ENCODE assay signal across 8 mouse cellular contexts in genomic region chr9:22051161-22051957, GRCm38 (mm10). TPM values are rescaled to one million over a fixed set of nuclear protein-coding genes. Genes with fewer than 3 reads are reported as not detected.
DNase-seq lines count a peak whose midpoint lies in the region; ATAC-seq and TF ChIP-seq lines count a peak whose summit lies in the region.

No protein-coding gene starts in this region.

- no peak for DNase-seq in kidney, adult 8-10 months
- peak; percentile 62 for DNase-seq in brain, embryonic 14.5 days (ENCODE audit: low read depth)
- no peak for DNase-seq in embryonic facial prominence, embryonic 11.5 days (ENCODE audit: low spot score)
- DNase-seq in right cerebral cortex, postnatal 10 days (ENCODE audit: low spot score in 2 of 2) = peak; percentile 69 to 71

- peak overlapping the region; percentile 44 for H3K4me3 ChIP-seq in kidney, embryonic 15.5 days (replicated peaks)
- H3K4me3 ChIP-seq in embryonic facial prominence, embryonic 11.5 days (ENCODE audit: low read depth, low read length) = peak overlapping the region; percentile 41
- peak overlapping the region; percentile 42 for H3K4me3 ChIP-seq in limb, embryonic 12.5 days (replicated peaks)

- H3K9ac ChIP-seq in kidney, embryonic 15.5 days = no peak overlapping the region
- H3K9ac ChIP-seq in embryonic facial prominence, embryonic 11.5 days (replicated peaks; ENCODE audit: low read length) = peak overlapping the region; percentile 53
- peak overlapping the region; percentile 31; the same call in 1 of the 2 replicates for H3K9ac ChIP-seq in limb, embryonic 12.5 days (replicated peaks)

- H3K27ac ChIP-seq in kidney, embryonic 15.5 days = no peak overlapping the region
- H3K27ac ChIP-seq in embryonic facial prominence, embryonic 11.5 days (replicated peaks; ENCODE audit: low read depth, low read length) = peak overlapping the region; percentile 20; the same call in 1 of the 2 replicates
- H3K27ac ChIP-seq in limb, embryonic 12.5 days = no peak overlapping the region

- no peak for ATAC-seq in kidney, embryonic 15.5 days (replicated peaks; ENCODE audit: low FRiP score)
- peak; percentile 10; the same call in 1 of the 2 replicates for ATAC-seq in embryonic facial prominence, embryonic 11.5 days (replicated peaks; ENCODE audit: insufficient number of reproducible peaks, low FRiP score, low TSS enrichment, low read depth)
- no peak; the same call in 1 of the 2 replicates for ATAC-seq in limb, embryonic 12.5 days (ENCODE audit: insufficient number of reproducible peaks, insufficient read depth, low FRiP score, low TSS enrichment, low read depth)
- no peak for ATAC-seq in megakaryocyte-erythroid progenitor cell, adult 5-6 weeks (replicated peaks; ENCODE audit: low FRiP score, low TSS enrichment, poor library complexity, severe bottlenecking)
- ATAC-seq in erythroid progenitor cell, adult 5-6 weeks (replicated peaks; ENCODE audit: low FRiP score, poor library complexity, severe bottlenecking) = no peak

- no peak for TF ChIP-seq POLR2A in brain, embryonic 14.5 days (IDR thresholded peaks at IDR 0.05; ENCODE audit: borderline replicate concordance, extremely low read depth, insufficient read depth, insufficient read length, poor library complexity, severe bottlenecking)

- TF ChIP-seq CTCF in brain, embryonic 14.5 days (IDR thresholded peaks at IDR 0.05; ENCODE audit: borderline replicate concordance, extremely low read depth, insufficient read depth, insufficient read length) = no peak

- H3K36me3 ChIP-seq in kidney, embryonic 15.5 days = no peaks in the 10 kb centered on the region
- H3K36me3 ChIP-seq in embryonic facial prominence, embryonic 11.5 days (replicated peaks; ENCODE audit: control insufficient read depth, insufficient read depth, low read depth, low read length) = no peaks in the 10 kb centered on the region
- no peaks in the 10 kb centered on the region for H3K36me3 ChIP-seq in limb, embryonic 12.5 days

- peak overlapping the region; percentile 74 for H3K4me2 ChIP-seq in kidney, embryonic 15.5 days
- peak overlapping the region; percentile 60 for H3K4me2 ChIP-seq in embryonic facial prominence, embryonic 11.5 days (ENCODE audit: low read depth, low read length)
- peak overlapping the region; percentile 66 for H3K4me2 ChIP-seq in limb, embryonic 12.5 days

- peaks cover 32% of the 10 kb centered on the region for H3K4me1 ChIP-seq in kidney, embryonic 15.5 days
- peaks cover 3% of the 10 kb centered on the region for H3K4me1 ChIP-seq in embryonic facial prominence, embryonic 11.5 days (ENCODE audit: control insufficient read depth, insufficient read depth, low read length)
- peaks cover 24% of the 10 kb centered on the region for H3K4me1 ChIP-seq in limb, embryonic 12.5 days (replicated peaks)

- H3K9me3 ChIP-seq in kidney, embryonic 15.5 days (replicated peaks) = no peaks in the 10 kb centered on the region
- no peaks in the 10 kb centered on the region for H3K9me3 ChIP-seq in embryonic facial prominence, embryonic 11.5 days (replicated peaks; ENCODE audit: control insufficient read depth, low read length)
- H3K9me3 ChIP-seq in limb, embryonic 12.5 days = no peaks in the 10 kb centered on the region

- under 1% methylated on average over 61 of the region's 67 CpGs for WGBS in kidney, embryonic 15.5 days
- 2% methylated on average over 65 of the region's 67 CpGs for WGBS in embryonic facial prominence, embryonic 11.5 days
- WGBS in limb, embryonic 12.5 days = under 1% methylated on average over 59 of the region's 67 CpGs

- H3K27me3 ChIP-seq in kidney, embryonic 15.5 days = peaks cover 75% of the 10 kb centered on the region
- H3K27me3 ChIP-seq in embryonic facial prominence, embryonic 11.5 days (ENCODE audit: control insufficient read depth, insufficient read depth, low read length) = peaks cover 43% of the 10 kb centered on the region
- H3K27me3 ChIP-seq in limb, embryonic 12.5 days = peaks cover 96% of the 10 kb centered on the region

RNA-seq across cellular contexts. Expression of gene Elavl3, which starts 0.5 kb away (rescaled TPM):
- polyA plus RNA-seq in kidney, embryonic 15.5 days (2015; fragmentation: Nextera tagmentation; extraction: Ambion mirVana) = 0.53 and 1.1 TPM in 2 replicates
- 203 and 265 TPM in 2 replicates for polyA plus RNA-seq in brain, embryonic 14.5 days (2012; rRNA removed)
- polyA plus RNA-seq in embryonic facial prominence, embryonic 11.5 days (2014; fragmentation: Nextera tagmentation; extraction: Ambion mirVana) = 11.2 and 13.7 TPM in 2 replicates
- polyA plus RNA-seq in limb, embryonic 12.5 days (2016; fragmentation: Nextera tagmentation; extraction: Ambion mirVana) = 0.23 TPM in 1 of 2 replicates, not detected in the other
- not detected in 2 replicates for total RNA-seq in megakaryocyte-erythroid progenitor cell, adult 5-6 weeks (2014; fragmentation: Nextera tagmentation)
- total RNA-seq in megakaryocyte-erythroid progenitor cell, adult 5-6 weeks (2017) = not detected in 2 replicates
- not detected in 2 replicates for total RNA-seq in erythroid progenitor cell, adult 5-6 weeks (2015; ENCODE audit: low replicate concordance)
- total RNA-seq in erythroid progenitor cell, adult 5-6 weeks (2017; ENCODE audit: low replicate concordance) = not detected in 2 replicates

RNA-seq across cellular contexts. Expression of gene Gm49318, which starts 19.7 kb away (rescaled TPM):
- polyA plus RNA-seq in kidney, embryonic 15.5 days (2015; fragmentation: Nextera tagmentation; extraction: Ambion mirVana) = not detected in 2 replicates
- not detected in 2 replicates for polyA plus RNA-seq in brain, embryonic 14.5 days (2012; rRNA removed)
- polyA plus RNA-seq in embryonic facial prominence, embryonic 11.5 days (2014; fragmentation: Nextera tagmentation; extraction: Ambion mirVana) = not detected in 2 replicates
- not detected in 2 replicates for polyA plus RNA-seq in limb, embryonic 12.5 days (2016; fragmentation: Nextera tagmentation; extraction: Ambion mirVana)
- not detected in 2 replicates for total RNA-seq in megakaryocyte-erythroid progenitor cell, adult 5-6 weeks (2014; fragmentation: Nextera tagmentation)
- not detected in 2 replicates for total RNA-seq in megakaryocyte-erythroid progenitor cell, adult 5-6 weeks (2017)
- total RNA-seq in erythroid progenitor cell, adult 5-6 weeks (2015; ENCODE audit: low replicate concordance) = not detected in 2 replicates
- total RNA-seq in erythroid progenitor cell, adult 5-6 weeks (2017; ENCODE audit: low replicate concordance) = not detected in 2 replicates

RNA-seq across cellular contexts. Expression of gene Zfp653, which starts 19.8 kb away (rescaled TPM):
- polyA plus RNA-seq in kidney, embryonic 15.5 days (2015; fragmentation: Nextera tagmentation; extraction: Ambion mirVana) = 11.7 and 14.0 TPM in 2 replicates
- 49.1 and 62.1 TPM in 2 replicates for polyA plus RNA-seq in brain, embryonic 14.5 days (2012; rRNA removed)
- 5.5 and 7.1 TPM in 2 replicates for polyA plus RNA-seq in embryonic facial prominence, embryonic 11.5 days (2014; fragmentation: Nextera tagmentation; extraction: Ambion mirVana)
- 13.2 and 14.0 TPM in 2 replicates for polyA plus RNA-seq in limb, embryonic 12.5 days (2016; fragmentation: Nextera tagmentation; extraction: Ambion mirVana)
- total RNA-seq in megakaryocyte-erythroid progenitor cell, adult 5-6 weeks (2014; fragmentation: Nextera tagmentation) = 10.0 and 11.0 TPM in 2 replicates
- total RNA-seq in megakaryocyte-erythroid progenitor cell, adult 5-6 weeks (2017) = 4.2 and 9.0 TPM in 2 replicates
- total RNA-seq in erythroid progenitor cell, adult 5-6 weeks (2015; ENCODE audit: low replicate concordance) = 2.1 and 6.1 TPM in 2 replicates
- 6.0 and 11.2 TPM in 2 replicates for total RNA-seq in erythroid progenitor cell, adult 5-6 weeks (2017; ENCODE audit: low replicate concordance)

RNA-seq across cellular contexts. Expression of gene Ecsit, which starts 33.9 kb away (rescaled TPM):
- 43.1 and 49.4 TPM in 2 replicates for polyA plus RNA-seq in kidney, embryonic 15.5 days (2015; fragmentation: Nextera tagmentation; extraction: Ambion mirVana)
- 51.3 and 57.7 TPM in 2 replicates for polyA plus RNA-seq in brain, embryonic 14.5 days (2012; rRNA removed)
- 25.2 and 26.6 TPM in 2 replicates for polyA plus RNA-seq in embryonic facial prominence, embryonic 11.5 days (2014; fragmentation: Nextera tagmentation; extraction: Ambion mirVana)
- 31.5 and 32.2 TPM in 2 replicates for polyA plus RNA-seq in limb, embryonic 12.5 days (2016; fragmentation: Nextera tagmentation; extraction: Ambion mirVana)
- 35.7 and 37.0 TPM in 2 replicates for total RNA-seq in megakaryocyte-erythroid progenitor cell, adult 5-6 weeks (2014; fragmentation: Nextera tagmentation)
- total RNA-seq in megakaryocyte-erythroid progenitor cell, adult 5-6 weeks (2017) = 18.6 and 36.6 TPM in 2 replicates
- total RNA-seq in erythroid progenitor cell, adult 5-6 weeks (2015; ENCODE audit: low replicate concordance) = 3.4 TPM in 1 of 2 replicates, not detected in the other
- 2.0 and 4.9 TPM in 2 replicates for total RNA-seq in erythroid progenitor cell, adult 5-6 weeks (2017; ENCODE audit: low replicate concordance)

RNA-seq across cellular contexts. Expression of gene Cnn1, which starts 47.7 kb away (rescaled TPM):
- polyA plus RNA-seq in kidney, embryonic 15.5 days (2015; fragmentation: Nextera tagmentation; extraction: Ambion mirVana) = 11.1 and 40.8 TPM in 2 replicates
- 0.35 and 0.55 TPM in 2 replicates for polyA plus RNA-seq in brain, embryonic 14.5 days (2012; rRNA removed)
- 1.4 and 4.0 TPM in 2 replicates for polyA plus RNA-seq in embryonic facial prominence, embryonic 11.5 days (2014; fragmentation: Nextera tagmentation; extraction: Ambion mirVana)
- 1.4 and 1.5 TPM in 2 replicates for polyA plus RNA-seq in limb, embryonic 12.5 days (2016; fragmentation: Nextera tagmentation; extraction: Ambion mirVana)
- total RNA-seq in megakaryocyte-erythroid progenitor cell, adult 5-6 weeks (2014; fragmentation: Nextera tagmentation) = not detected in 2 replicates
- total RNA-seq in megakaryocyte-erythroid progenitor cell, adult 5-6 weeks (2017) = 0.19 TPM in 1 of 2 replicates, not detected in the other
- not detected in 2 replicates for total RNA-seq in erythroid progenitor cell, adult 5-6 weeks (2015; ENCODE audit: low replicate concordance)
- not detected in 2 replicates for total RNA-seq in erythroid progenitor cell, adult 5-6 weeks (2017; ENCODE audit: low replicate concordance)

Comparison
In these comparisons a context has a peak if more than half of its experiments do, and no peak if none do; other contexts are left out.
1. DNase-seq: peak in brain, embryonic 14.5 days (single experiment) and right cerebral cortex, postnatal 10 days (2 of 2); none in kidney, adult 8-10 months (0 of 2) and embryonic facial prominence, embryonic 11.5 days (single experiment).
2. RNA of gene Elavl3, which starts 0.5 kb away (polyA plus RNA-seq): 203 to 265 TPM in brain, embryonic 14.5 days; 11.2 to 13.7 TPM in embryonic facial prominence, embryonic 11.5 days, 0.53 to 1.1 TPM in kidney, embryonic 15.5 days and 0.23 TPM in limb, embryonic 12.5 days; every median in the first group is over 10 times any median in the second.
3. Peak in every context shown above with its lines, with median percentiles within 50 percentile points of each other: H3K4me2 ChIP-seq and H3K4me3 ChIP-seq.